Mouse (Mus musculus): ENCODE results near the gene Ccdc9.

Gene Ccdc9

GRCm38 (mm10) chr7:16286026-16286961 lies at the start of gene Ccdc9:
Gene Ccdc9, minus strand, starts transcription at chr7:16286795.
- peak; percentile 98 for DNase-seq (ENCODE audit: low read depth, low spot score)

GRCm38 (mm10) chr7:16329146-16329545 lies 42.6 kb upstream of the Ccdc9 start:
- no peak for DNase-seq (ENCODE audit: low read depth, low spot score)

DNA sequence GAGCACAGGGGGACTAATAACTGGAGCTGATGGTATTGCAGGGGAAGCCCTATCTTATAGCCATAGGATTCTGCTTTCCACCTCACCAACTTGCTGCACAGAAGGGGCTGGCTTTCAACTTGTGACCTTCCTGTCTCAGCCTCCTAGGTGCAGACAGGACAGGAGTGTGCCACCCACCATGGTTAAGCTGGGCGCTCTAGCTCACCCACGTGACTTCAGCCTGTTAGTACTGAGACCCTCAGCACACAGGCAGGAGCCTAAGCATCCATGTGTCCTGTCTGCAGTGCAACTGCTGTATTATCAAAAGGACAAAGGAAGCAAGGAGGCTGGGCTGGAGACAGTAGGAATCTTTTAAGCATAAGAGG lies 40.0 kb upstream of the Ccdc9 start:
- no peak for DNase-seq (ENCODE audit: low read depth, low spot score)

DNA sequence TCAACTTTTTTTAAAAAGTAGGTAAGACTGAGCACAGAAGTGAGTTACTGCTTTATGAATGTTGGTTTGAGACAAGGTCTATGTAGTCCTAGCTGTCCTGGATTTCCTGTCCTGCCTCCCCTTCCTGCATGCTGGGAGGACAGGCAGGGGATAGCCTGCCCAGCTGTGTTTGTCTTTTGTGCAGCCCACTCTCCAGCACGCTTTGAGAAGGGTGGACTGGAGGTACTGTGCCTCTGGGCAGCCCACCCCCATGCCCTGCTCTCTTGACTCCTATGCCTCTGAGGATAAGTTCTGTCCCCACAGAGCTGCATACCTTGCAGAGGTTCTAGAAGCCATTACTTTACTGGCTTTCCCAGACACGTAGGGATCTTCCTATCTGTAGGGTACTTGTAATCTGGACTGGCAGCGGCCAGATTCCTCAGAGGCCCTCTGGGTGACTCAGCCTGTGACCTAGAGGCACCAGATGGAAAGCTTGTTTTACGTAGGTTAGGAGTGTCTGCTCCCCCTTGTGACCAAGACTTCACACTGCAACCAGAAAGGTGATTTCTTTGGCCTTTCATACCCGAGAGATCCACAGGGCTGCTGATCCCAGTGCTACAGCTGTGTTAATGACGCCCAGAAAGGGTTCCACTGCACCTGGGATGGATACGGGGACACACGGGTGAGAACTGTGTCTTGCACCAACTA lies 39.5 kb upstream of the Ccdc9 start:
- DNase-seq (ENCODE audit: low read depth, low spot score): peak; percentile 79

DNA sequence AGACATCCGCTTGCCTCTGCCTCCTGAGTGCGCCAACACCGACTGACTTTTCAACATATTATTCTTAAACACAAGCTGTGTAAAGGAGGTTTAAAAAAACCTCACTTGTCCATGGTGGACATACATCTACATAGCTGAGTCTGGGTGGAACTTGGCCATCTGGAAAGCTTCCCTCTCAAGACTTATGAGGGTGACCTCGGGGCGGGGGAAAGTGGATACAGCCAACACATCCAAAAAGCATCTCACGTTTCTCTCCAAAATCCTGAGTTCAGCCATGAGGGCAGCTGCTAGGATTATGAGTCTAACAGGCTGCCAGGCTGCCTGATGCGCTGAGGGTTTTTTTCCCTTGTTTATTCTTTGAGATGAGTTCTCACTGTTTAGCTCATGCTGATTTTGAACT lies 38.1 kb upstream of the Ccdc9 start:
- no peak for DNase-seq (ENCODE audit: low read depth, low spot score)

DNA sequence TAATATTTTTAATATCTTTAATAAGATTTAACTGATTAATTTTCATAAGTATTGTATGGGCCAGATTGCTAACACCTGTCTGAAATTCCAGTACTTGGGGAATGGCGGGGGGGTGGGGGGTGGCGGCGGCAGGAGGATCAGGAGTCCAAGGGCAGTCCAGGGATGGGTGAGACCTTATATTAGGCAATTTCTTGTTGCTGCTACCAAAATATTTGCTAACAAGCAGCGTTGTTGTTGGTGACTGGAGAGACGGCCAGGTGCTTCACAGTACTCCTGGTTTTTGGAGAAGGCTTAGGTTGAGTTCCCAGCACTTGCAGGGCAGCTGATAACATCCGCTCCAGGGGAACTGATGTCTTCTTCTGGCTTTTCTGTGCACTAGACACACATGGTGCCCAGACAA lies 33.9 kb upstream of the Ccdc9 start:
- DNase-seq (ENCODE audit: low read depth, low spot score): no peak

- no peak for DNase-seq (ENCODE audit: low read depth, low spot score)
Measured at GRCm38 (mm10) chr7:16319216-16319615, 32.6 kb upstream of the Ccdc9 start.

DNA sequence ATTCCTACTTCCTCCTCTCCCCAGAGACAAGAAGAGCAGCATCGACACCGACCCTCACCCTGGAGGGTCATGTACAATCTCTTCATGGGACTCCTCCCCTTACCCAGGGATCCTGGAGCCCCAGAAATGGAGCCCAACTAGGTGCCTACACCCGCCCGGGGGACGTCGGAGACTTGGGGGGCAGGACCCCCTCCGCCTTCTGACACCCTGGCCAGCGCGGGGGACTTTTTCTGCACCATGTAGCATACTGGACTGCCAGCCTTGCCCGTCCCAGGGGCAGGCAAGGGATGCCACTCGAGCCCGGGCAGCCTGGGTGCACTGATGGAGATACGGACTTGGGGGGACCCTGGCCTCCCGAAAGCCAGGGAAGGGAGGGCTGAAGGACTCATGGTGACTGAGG lies 30.5 kb upstream of the Ccdc9 start:
- no peak for DNase-seq (ENCODE audit: low read depth, low spot score)

DNA sequence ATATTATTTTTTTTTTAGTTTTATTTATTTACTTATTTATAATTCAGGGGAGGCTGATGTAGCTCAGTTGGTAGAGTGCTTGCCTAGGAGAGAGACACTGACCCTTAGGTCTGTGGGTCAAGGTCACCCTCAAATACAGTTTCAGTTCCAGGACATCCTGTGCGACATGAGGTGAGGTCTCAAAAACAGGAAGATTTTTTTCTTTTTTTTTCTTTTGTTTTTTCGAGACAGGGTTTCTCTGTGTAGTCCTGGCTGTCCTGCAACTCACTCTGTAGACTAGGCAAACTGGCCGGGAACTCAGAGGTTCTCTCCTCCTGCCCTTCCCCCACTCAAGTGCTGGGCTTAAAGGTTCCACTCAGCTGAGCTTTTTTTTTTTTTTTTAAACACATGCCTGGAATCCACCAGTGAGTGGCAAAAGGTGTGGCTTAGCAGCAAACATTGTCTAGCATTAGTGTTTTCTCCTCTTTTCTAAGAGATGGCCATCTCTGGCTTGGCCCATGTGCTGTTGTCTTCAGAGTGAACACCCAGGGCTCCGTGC lies 28.7 kb upstream of the Ccdc9 start:
- no peak for DNase-seq (ENCODE audit: low read depth, low spot score)

GRCm38 (mm10) chr7:16314221-16314775 lies 27.7 kb upstream of the Ccdc9 start:
- DNase-seq (ENCODE audit: low read depth, low spot score): no peak

GRCm38 (mm10) chr7:16313481-16314220 lies 27.1 kb upstream of the Ccdc9 start:
- DNase-seq (ENCODE audit: low read depth, low spot score): peak; percentile 82

GRCm38 (mm10) chr7:16312672-16313311 lies 26.2 kb upstream of the Ccdc9 start:
- DNase-seq (ENCODE audit: low read depth, low spot score): peak; percentile 81

GRCm38 (mm10) chr7:16312011-16312671 lies 25.5 kb upstream of the Ccdc9 start:
- no peak for DNase-seq (ENCODE audit: low read depth, low spot score)

DNA sequence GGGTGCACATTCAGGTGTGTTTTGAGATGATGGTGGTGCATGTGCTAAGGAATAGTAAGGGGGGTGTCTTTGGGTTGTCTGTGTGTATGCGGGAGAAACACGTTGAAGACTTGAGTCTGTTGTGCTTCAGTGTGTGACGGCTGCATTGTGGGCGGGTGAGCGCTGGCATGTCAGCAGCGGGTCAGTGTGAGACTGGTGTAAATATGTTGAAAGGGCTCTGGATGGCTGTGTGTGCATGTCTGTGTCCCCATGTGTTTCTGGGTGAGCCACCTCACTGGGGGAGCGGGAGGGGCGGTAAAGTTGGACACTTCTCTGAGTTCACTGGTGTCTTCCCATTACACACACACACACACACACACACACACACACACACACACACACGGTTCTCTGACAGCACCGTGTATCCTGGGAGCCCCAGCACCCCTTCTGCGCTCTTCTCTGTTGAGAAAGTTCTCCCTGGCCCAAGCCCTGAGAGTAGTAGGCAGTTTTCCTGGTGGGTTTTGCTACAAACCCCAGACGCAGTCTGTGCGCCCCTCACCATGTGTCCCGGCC lies 24.9 kb upstream of the Ccdc9 start:
- DNase-seq (ENCODE audit: low read depth, low spot score): no peak

GRCm38 (mm10) chr7:16310521-16311452 lies 24.2 kb upstream of the Ccdc9 start:
- no peak for DNase-seq (ENCODE audit: low read depth, low spot score)

DNA sequence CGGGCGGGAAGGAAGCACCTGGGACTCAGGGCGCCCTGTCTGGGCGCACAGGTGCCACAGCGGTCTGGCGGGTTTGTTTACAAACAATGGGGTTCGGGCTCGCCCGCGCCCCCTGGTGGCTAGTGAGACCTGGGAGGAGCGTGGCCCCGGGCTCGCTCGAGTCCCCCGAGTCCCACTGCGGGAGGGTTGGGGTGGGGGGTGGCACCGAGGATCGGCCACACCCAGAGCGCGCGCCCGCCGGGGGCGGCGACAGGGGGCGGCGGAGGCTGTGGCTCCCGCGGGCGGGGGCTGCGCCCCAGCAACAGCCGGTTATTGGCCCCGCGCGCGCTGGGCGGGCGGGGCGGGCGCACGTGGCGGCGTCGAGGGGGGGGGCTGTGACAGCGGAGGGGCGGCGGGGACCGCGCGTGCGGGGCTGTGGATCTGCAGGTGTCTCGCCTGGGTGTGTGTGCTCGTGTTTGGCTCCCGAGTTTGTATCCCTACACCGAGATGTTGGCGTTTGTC lies 23.5 kb upstream of the Ccdc9 start:
- DNase-seq (ENCODE audit: low read depth, low spot score): peak; percentile 59

- peak; percentile 58 for DNase-seq (ENCODE audit: low read depth, low spot score)
Measured at GRCm38 (mm10) chr7:16309318-16310019, 22.9 kb upstream of the Ccdc9 start.

- no peak for DNase-seq (ENCODE audit: low read depth, low spot score)
Measured at GRCm38 (mm10) chr7:16308555-16309317, 22.1 kb upstream of the Ccdc9 start.

Data from forelimb bud, embryonic 11.5 days (tissue).